Mouse (Mus musculus) forebrain, embryonic 14.5 days (tissue): ENCODE data around the gene Olfr427. TPM values are rescaled to one million over a fixed set of nuclear protein-coding genes. Genes with fewer than 3 reads are reported as not detected.

Experiments
- polyA plus RNA-seq: library from polyadenylated mRNA; unstranded; fragments of >200 nt; fragmentation: Nextera tagmentation; extraction: Ambion mirVana; gene quantifications from 2 replicates; pipeline ENCODE4 v1.2.1, GENCODE M21; 2014

Olfr427 gene
- polyA plus RNA-seq, 1 experiment from 2014 or later = not detected

Other genes starting within 250 kb of the Olfr427 start
- 0.25 and 0.52 TPM in 2 replicates for gene Ifi211, start 183.8 kb upstream of the Olfr427 start, polyA plus RNA-seq
- 1.6 and 2.0 TPM in 2 replicates for gene Mndal, start 154.4 kb upstream of the Olfr427 start, polyA plus RNA-seq
- gene Ifi203, start 154.2 kb upstream of the Olfr427 start, polyA plus RNA-seq = 1.1 and 1.6 TPM in 2 replicates
- gene Ifi202b, start 114.1 kb upstream of the Olfr427 start, polyA plus RNA-seq = not detected in 2 replicates
- 0.15 TPM in 1 of 2 replicates, not detected in the other for gene Ifi205, start 65.1 kb upstream of the Olfr427 start, polyA plus RNA-seq
- not detected in 2 replicates for gene Olfr433, start 56.2 kb upstream of the Olfr427 start, polyA plus RNA-seq
- not detected in 2 replicates for gene Olfr432, start 47.7 kb upstream of the Olfr427 start, polyA plus RNA-seq
- gene Olfr430, start 30.3 kb upstream of the Olfr427 start, polyA plus RNA-seq = not detected in 2 replicates
- not detected in 2 replicates for gene Olfr429, start 12.6 kb upstream of the Olfr427 start, polyA plus RNA-seq
- not detected in 2 replicates for gene Olfr231, start 24.3 kb downstream of the Olfr427 start, polyA plus RNA-seq
- not detected in 2 replicates for gene Olfr424, start 34.6 kb downstream of the Olfr427 start, polyA plus RNA-seq
- not detected in 2 replicates for gene Olfr420, start 58.7 kb downstream of the Olfr427 start, polyA plus RNA-seq
- 0.10 and 0.13 TPM in 2 replicates for gene Spta1, start 75.9 kb downstream of the Olfr427 start, polyA plus RNA-seq
- not detected in 2 replicates for gene Olfr419, start 155.2 kb downstream of the Olfr427 start, polyA plus RNA-seq
- gene Mptx1, start 233.6 kb downstream of the Olfr427 start, polyA plus RNA-seq = not detected in 2 replicates